Mouse (Mus musculus) stomach, postnatal 0 days (tissue): ENCODE measurements around the gene Rad9b.

Experiments
- CTCF ChIP-seq: IDR thresholded peaks from 2 replicates; pipeline ENCODE4 v1.5.1; 2016; ENCODE audit warnings: antibody characterized with exemption, low read depth, mild to moderate bottlenecking, moderate library complexity
- EP300 ChIP-seq: optimal IDR thresholded peaks from 2 replicates; pipeline ENCODE3; 2016; ENCODE audit warnings: antibody characterized with exemption

GRCm38 (mm10) chr5:122353807-122354491, at the start of gene Rad9b, which contains the start of gene Vps29:
- TF ChIP-seq EP300: peak; percentile 70
- TF ChIP-seq CTCF: no peak
